Mouse (Mus musculus): ENCODE measurements at regions not wholly inside any gene's neighbourhood (a gene's known extent, or its start where the extent isn't known, plus 50 kb on each side); places are given as distances from the start of the nearest gene placed in this dataset.

DNA sequence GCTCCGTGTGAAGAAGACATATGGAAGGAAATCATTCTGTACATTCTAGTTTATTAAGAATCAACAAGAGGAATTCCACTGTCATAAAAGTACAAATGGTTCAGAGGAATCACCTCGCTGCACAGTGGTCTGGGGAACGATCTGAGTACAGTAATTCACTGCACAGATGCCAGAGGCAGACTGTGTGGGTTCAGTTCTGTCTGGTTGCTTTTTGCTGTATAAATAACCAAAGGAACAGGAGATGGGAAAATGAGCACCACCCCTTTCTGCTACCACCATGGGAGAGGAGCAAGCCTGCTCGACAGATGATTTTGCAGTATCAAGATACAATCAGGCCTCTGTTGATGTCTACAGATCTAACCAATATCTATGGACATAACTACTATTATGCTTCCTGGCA, 322.1 kb upstream of the Slco3a1 start:
- H3K4me1 ChIP-seq (ENCODE audit: control insufficient read depth, insufficient read depth, low read length) = no peaks in the 10 kb centered on the region
- no peak overlapping the region for H3K9ac ChIP-seq (replicated peaks; ENCODE audit: low read length)
- 70% methylated on average over 4 of the region's 4 CpGs for WGBS
- H3K4me3 ChIP-seq (ENCODE audit: low read depth, low read length) = no peak overlapping the region
- no peaks in the 10 kb centered on the region for H3K9me3 ChIP-seq (replicated peaks; ENCODE audit: control insufficient read depth, low read length)
- no peak overlapping the region for H3K4me2 ChIP-seq (ENCODE audit: low read depth, low read length)
- H3K36me3 ChIP-seq (replicated peaks; ENCODE audit: control insufficient read depth, insufficient read depth, low read depth, low read length) = no peaks in the 10 kb centered on the region
- H3K27me3 ChIP-seq (ENCODE audit: control insufficient read depth, insufficient read depth, low read length) = no peaks in the 10 kb centered on the region
- DNase-seq (ENCODE audit: low spot score) (no peak), ATAC-seq (replicated peaks; ENCODE audit: insufficient number of reproducible peaks, low FRiP score, low TSS enrichment, low read depth) (no peak)
- H3K27ac ChIP-seq (replicated peaks; ENCODE audit: low read depth, low read length) = no peak overlapping the region

DNA sequence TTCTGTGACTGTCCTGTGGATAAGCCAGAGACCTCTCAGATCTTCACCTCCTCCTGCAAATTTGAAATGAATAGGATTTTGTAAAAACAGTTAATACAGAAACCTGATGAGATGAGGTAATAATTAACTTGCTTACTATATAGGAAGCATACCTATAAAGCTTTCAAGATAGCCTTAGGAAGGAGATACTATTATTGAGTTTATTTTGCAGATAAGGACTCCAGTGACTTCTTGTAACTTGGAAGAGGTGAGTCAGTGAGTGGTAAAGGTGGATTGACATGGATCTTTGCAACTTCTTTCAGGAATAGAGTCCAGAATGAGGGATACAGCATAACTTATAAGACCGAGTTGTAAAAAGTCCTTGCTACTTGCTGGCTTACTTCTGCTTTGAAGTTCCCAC, 315.7 kb upstream of the Slco3a1 start:
- Histone ChIP-seq H3K27me3 (ENCODE audit: control insufficient read depth, insufficient read depth, low read length) (no peaks in the 10 kb centered on the region), H3K4me2 (ENCODE audit: low read depth, low read length) (no peak overlapping the region), H3K4me3 (ENCODE audit: low read depth, low read length) (no peak overlapping the region), H3K27ac (replicated peaks; ENCODE audit: low read depth, low read length) (no peak overlapping the region), H3K9ac (replicated peaks; ENCODE audit: low read length) (no peak overlapping the region), H3K9me3 (replicated peaks; ENCODE audit: control insufficient read depth, low read length) (no peaks in the 10 kb centered on the region), H3K36me3 (replicated peaks; ENCODE audit: control insufficient read depth, insufficient read depth, low read depth, low read length) (no peaks in the 10 kb centered on the region), H3K4me1 (ENCODE audit: control insufficient read depth, insufficient read depth, low read length) (no peaks in the 10 kb centered on the region)
- DNase-seq (ENCODE audit: low spot score) = no peak
- 92% methylated on average over 1 of the region's 1 CpGs for WGBS
- no peak for ATAC-seq (replicated peaks; ENCODE audit: insufficient number of reproducible peaks, low FRiP score, low TSS enrichment, low read depth)

DNA sequence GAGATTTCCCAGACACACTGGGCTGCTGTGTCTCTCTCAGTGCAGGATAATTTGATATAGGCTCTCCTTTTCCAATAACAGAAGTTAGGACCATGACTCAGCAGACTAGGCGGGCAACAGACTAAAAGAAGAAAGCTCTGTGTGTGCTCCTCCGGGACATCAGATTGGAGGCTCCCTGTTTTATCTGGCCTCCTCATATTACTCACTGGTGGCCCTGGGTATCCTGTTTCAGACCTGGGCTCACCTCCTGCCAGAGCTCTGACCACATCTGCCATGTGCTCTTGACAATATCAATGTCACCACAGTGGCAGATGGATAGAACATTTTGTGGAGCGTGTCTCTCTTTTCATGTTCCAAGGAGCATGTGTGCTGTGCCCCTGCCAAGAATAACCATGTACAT, 308.1 kb upstream of the Slco3a1 start:
- Histone ChIP-seq H3K9me3 (replicated peaks; ENCODE audit: control insufficient read depth, low read length) (no peaks in the 10 kb centered on the region), H3K4me1 (ENCODE audit: control insufficient read depth, insufficient read depth, low read length) (no peaks in the 10 kb centered on the region), H3K36me3 (replicated peaks; ENCODE audit: control insufficient read depth, insufficient read depth, low read depth, low read length) (no peaks in the 10 kb centered on the region), H3K27me3 (ENCODE audit: control insufficient read depth, insufficient read depth, low read length) (no peaks in the 10 kb centered on the region), H3K9ac (replicated peaks; ENCODE audit: low read length) (no peak overlapping the region), H3K27ac (replicated peaks; ENCODE audit: low read depth, low read length) (no peak overlapping the region), H3K4me3 (ENCODE audit: low read depth, low read length) (no peak overlapping the region), H3K4me2 (ENCODE audit: low read depth, low read length) (no peak overlapping the region)
- DNase-seq (ENCODE audit: low spot score) (peak; percentile 75), ATAC-seq (replicated peaks; ENCODE audit: insufficient number of reproducible peaks, low FRiP score, low TSS enrichment, low read depth) (peak; percentile 90)
- WGBS = 20% methylated on average over 3 of the region's 3 CpGs

DNA sequence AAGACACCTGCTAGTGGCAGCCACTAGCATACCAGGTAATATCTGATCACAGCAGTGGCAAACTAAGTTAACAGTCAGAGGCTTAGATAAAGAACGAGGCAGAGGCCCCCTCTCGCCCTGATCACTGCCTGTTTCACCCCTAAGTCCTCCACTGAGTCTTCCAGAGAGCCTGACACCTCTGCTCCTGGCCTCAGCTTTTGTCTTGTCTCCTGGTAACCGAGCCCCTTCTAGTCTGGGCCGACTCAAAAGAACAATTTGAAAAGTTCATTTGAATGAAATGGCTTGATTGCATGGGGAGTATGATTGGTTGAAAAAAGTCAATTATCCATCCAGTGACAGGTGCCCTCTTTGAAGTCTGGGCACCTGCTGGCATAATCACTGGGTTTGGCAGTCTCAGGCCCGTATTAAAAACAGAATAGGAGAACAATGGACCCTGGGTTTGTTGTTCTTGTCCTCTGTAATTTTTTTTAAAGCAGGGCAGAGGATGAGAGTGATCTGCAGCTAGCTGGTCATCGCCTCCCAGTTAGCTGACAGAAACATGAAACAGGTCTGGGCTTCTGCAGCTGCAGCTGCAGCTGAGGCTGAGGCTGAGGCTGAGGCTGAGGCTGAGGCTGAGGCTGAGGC, 289.8 kb upstream of the Slco3a1 start:
- Histone ChIP-seq H3K9me3 (replicated peaks; ENCODE audit: control insufficient read depth, low read length) (no peaks in the 10 kb centered on the region), H3K4me2 (ENCODE audit: low read depth, low read length) (no peak overlapping the region), H3K27ac (replicated peaks; ENCODE audit: low read depth, low read length) (no peak overlapping the region), H3K9ac (replicated peaks; ENCODE audit: low read length) (no peak overlapping the region), H3K27me3 (ENCODE audit: control insufficient read depth, insufficient read depth, low read length) (no peaks in the 10 kb centered on the region), H3K4me1 (ENCODE audit: control insufficient read depth, insufficient read depth, low read length) (peaks cover 3% of the 10 kb centered on the region; the same call in 1 of the 2 replicates), H3K36me3 (replicated peaks; ENCODE audit: control insufficient read depth, insufficient read depth, low read depth, low read length) (no peaks in the 10 kb centered on the region), H3K4me3 (ENCODE audit: low read depth, low read length) (no peak overlapping the region)
- 24% methylated on average over 6 of the region's 6 CpGs for WGBS
- DNase-seq (ENCODE audit: low spot score) = no peak
- 0 out of 2 replicates have a peak, but pooled peaks have one; percentile 18 for ATAC-seq (replicated peaks; ENCODE audit: insufficient number of reproducible peaks, low FRiP score, low TSS enrichment, low read depth)

DNA sequence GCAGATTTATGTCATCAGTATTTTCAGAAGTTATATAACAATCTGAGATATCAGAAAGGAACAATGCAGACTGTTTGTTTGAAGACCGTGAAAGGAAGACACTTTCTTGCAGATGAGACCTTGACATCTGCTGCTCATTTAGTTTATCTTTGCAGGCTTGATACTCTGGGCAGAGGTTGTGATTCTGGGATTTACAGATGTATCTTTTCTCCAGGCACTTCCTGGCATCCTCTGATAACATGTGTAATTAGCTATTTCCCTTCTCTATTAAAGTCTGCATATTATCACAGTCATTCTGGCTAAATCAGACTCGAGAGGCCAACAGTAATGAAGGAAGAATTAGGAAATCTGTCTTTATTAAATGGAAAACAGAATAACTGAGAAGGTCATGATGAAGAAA, 268.7 kb upstream of the Slco3a1 start:
- Histone ChIP-seq H3K36me3 (replicated peaks; ENCODE audit: control insufficient read depth, insufficient read depth, low read depth, low read length) (no peaks in the 10 kb centered on the region), H3K9ac (replicated peaks; ENCODE audit: low read length) (no peak overlapping the region), H3K27me3 (ENCODE audit: control insufficient read depth, insufficient read depth, low read length) (no peaks in the 10 kb centered on the region), H3K4me3 (ENCODE audit: low read depth, low read length) (no peak overlapping the region), H3K4me2 (ENCODE audit: low read depth, low read length) (no peak overlapping the region), H3K9me3 (replicated peaks; ENCODE audit: control insufficient read depth, low read length) (no peaks in the 10 kb centered on the region), H3K27ac (replicated peaks; ENCODE audit: low read depth, low read length) (no peak overlapping the region), H3K4me1 (ENCODE audit: control insufficient read depth, insufficient read depth, low read length) (no peaks in the 10 kb centered on the region)
- no peak for ATAC-seq (replicated peaks; ENCODE audit: insufficient number of reproducible peaks, low FRiP score, low TSS enrichment, low read depth)
- DNase-seq (ENCODE audit: low spot score) = no peak
- 60% methylated on average over 2 of the region's 2 CpGs for WGBS

DNA sequence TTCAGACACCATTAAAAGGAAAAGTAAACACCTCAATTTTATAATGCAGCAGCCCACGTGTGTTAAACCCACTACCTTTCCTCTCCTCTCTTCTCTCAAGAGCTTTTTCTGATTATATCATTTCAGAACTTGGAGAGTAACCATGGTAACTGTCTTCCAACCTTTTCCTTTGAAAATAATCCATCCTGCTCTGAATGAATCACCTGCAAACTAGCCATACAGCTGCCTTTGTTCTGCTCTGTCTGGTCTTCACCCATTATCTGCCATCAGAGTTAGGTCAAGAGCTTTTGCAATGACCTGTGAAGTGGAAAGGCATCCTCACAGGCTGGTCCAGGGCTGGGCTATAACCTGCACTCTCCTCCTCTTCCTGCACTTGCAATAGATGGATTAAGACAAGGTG, 238.7 kb upstream of the Slco3a1 start:
- no peaks in the 10 kb centered on the region for H3K27me3 ChIP-seq (ENCODE audit: control insufficient read depth, insufficient read depth, low read length)

DNA sequence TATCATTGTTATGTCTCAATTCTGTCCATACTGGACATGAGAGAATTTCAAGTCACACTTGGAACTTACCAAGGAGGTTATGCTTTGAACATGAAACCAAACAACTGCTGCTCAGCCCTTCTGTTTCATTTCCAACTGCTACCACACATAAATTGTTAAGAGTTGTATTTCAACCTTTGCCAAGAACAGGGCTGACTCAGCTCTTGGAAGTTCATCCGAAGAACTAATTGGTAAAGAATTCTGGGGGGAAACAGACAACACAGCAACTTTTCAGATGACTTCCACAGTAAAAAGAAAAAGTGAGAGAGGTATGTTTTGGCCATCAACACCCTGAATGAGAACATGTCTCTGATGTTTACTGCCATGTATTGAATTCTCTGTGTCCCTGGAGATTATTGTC, 234.1 kb upstream of the Slco3a1 start:
- no peaks in the 10 kb centered on the region for H3K9me3 ChIP-seq (replicated peaks; ENCODE audit: control insufficient read depth, low read length)
- no peak overlapping the region for H3K9ac ChIP-seq (replicated peaks; ENCODE audit: low read length)
- H3K4me1 ChIP-seq (ENCODE audit: control insufficient read depth, insufficient read depth, low read length) = no peaks in the 10 kb centered on the region
- no peaks in the 10 kb centered on the region for H3K27me3 ChIP-seq (ENCODE audit: control insufficient read depth, insufficient read depth, low read length)
- H3K36me3 ChIP-seq (replicated peaks; ENCODE audit: control insufficient read depth, insufficient read depth, low read depth, low read length) = no peaks in the 10 kb centered on the region
- no peak overlapping the region for H3K4me2 ChIP-seq (ENCODE audit: low read depth, low read length)
- no peak overlapping the region for H3K27ac ChIP-seq (replicated peaks; ENCODE audit: low read depth, low read length)
- ATAC-seq (replicated peaks; ENCODE audit: insufficient number of reproducible peaks, low FRiP score, low TSS enrichment, low read depth) (no peak), DNase-seq (ENCODE audit: low spot score) (no peak)
- WGBS = 85% methylated on average over 1 of the region's 1 CpGs
- no peak overlapping the region for H3K4me3 ChIP-seq (ENCODE audit: low read depth, low read length)

More for the DNA sequence above, 238.7 kb upstream of the Slco3a1 start:
- ATAC-seq (replicated peaks; ENCODE audit: insufficient number of reproducible peaks, low FRiP score, low TSS enrichment, low read depth) (no peak), DNase-seq (ENCODE audit: low spot score) (no peak)
- no peaks in the 10 kb centered on the region for H3K9me3 ChIP-seq (replicated peaks; ENCODE audit: control insufficient read depth, low read length)
- H3K36me3 ChIP-seq (replicated peaks; ENCODE audit: control insufficient read depth, insufficient read depth, low read depth, low read length) = no peaks in the 10 kb centered on the region
- no peak overlapping the region for H3K9ac ChIP-seq (replicated peaks; ENCODE audit: low read length)
- H3K4me3 ChIP-seq (ENCODE audit: low read depth, low read length) = no peak overlapping the region
- no peaks in the 10 kb centered on the region for H3K4me1 ChIP-seq (ENCODE audit: control insufficient read depth, insufficient read depth, low read length)
- WGBS = 44% methylated on average over 1 of the region's 1 CpGs
- no peak overlapping the region for H3K4me2 ChIP-seq (ENCODE audit: low read depth, low read length)
- no peak overlapping the region for H3K27ac ChIP-seq (replicated peaks; ENCODE audit: low read depth, low read length)

DNA sequence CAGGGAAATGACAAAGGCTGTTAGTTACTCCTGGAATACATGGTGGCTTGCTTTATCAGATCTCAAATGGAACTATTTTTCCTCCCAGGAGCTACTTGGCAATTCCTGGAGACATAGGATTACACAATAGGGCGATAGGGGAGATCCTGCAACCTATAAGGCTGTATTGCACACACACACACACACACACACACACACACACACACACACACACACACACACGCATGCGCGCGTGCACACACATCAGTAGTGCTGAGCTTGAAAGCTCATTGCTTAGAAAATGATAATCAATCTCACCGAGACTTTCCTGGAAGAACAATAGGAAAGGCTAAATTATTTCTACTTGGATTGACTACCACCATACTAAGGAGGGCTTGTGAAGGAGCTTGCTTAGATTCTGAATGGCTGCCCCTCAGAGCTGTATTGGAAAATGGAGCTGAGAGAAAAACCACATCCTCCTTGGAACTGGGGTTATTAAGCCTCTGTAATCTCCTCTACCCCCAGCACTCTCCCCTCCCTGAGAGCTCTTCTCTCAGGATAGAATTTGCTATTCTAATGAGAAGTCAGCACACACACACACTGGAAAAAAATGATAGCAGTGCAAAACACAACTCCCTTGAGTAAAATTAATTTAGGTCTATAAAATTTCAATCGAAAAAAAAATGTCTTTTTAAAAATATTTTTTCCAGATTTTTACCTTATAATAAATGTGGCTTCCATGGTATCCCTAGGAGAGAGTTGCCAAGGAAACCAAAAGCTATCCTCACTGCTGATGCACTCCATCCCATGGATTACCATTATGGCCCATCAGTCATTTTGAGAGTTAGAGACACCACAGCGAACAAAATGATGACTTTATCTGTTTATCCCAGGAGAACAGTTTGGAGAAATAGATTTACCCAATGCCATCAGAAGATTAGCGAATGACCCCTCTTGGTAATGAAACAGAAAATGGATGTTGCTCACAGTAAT, 217.1 kb upstream of the Slco3a1 start:
- DNase-seq (ENCODE audit: low spot score) = no peak
- H3K9me3 ChIP-seq (replicated peaks; ENCODE audit: control insufficient read depth, low read length) = no peaks in the 10 kb centered on the region
- H3K27ac ChIP-seq (replicated peaks; ENCODE audit: low read depth, low read length) = no peak overlapping the region
- H3K9ac ChIP-seq (replicated peaks; ENCODE audit: low read length) = no peak overlapping the region
- no peaks in the 10 kb centered on the region for H3K4me1 ChIP-seq (ENCODE audit: control insufficient read depth, insufficient read depth, low read length)
- no peaks in the 10 kb centered on the region for H3K36me3 ChIP-seq (replicated peaks; ENCODE audit: control insufficient read depth, insufficient read depth, low read depth, low read length)
- no peak overlapping the region for H3K4me2 ChIP-seq (ENCODE audit: low read depth, low read length)
- H3K27me3 ChIP-seq (ENCODE audit: control insufficient read depth, insufficient read depth, low read length) = no peaks in the 10 kb centered on the region
- no peak overlapping the region for H3K4me3 ChIP-seq (ENCODE audit: low read depth, low read length)
- 91% methylated on average over 9 of the region's 9 CpGs for WGBS
- no peak for ATAC-seq (replicated peaks; ENCODE audit: insufficient number of reproducible peaks, low FRiP score, low TSS enrichment, low read depth)

Data from embryonic facial prominence, embryonic 11.5 days (tissue).